Mouse (Mus musculus) liver, embryonic 14.5 days (tissue): ENCODE measurements around the gene Pafah1b2.

Experiments used
- CTCF ChIP-seq: IDR thresholded peaks from 2 replicates; pipeline ENCODE4 v1.5.1; 2016; ENCODE audit warnings: antibody characterized with exemption, low read depth, control low read depth
- EP300 ChIP-seq: IDR thresholded peaks from 2 replicates; pipeline ENCODE4 v1.6.1; 2016; ENCODE audit warnings: antibody characterized with exemption, low read depth

GRCm38 (mm10) chr9:46042387-46042786 lies 29.9 kb upstream of the Pafah1b2 start:
- TF ChIP-seq CTCF, result no peak
- no peak for TF ChIP-seq EP300
